In genomic region chr1:161451683-161452245, GRCm38 (mm10) we compare ENCODE assay signal across 25 mouse cellular contexts. TPM values are rescaled to one million over a fixed set of nuclear protein-coding genes. Genes with fewer than 3 reads are reported as not detected.
DNase-seq lines count a peak whose midpoint lies in the region; ATAC-seq and TF ChIP-seq lines count a peak whose summit lies in the region.
"Had no signal": no experiment of that assay in that cellular context is flagged by ENCODE, and none has a peak within 500 bp of the region (broad histone marks: within the 10 kb centered on the region; RNA-seq: fewer than 3 reads in every experiment).

No protein-coding gene starts in this region.

- no peaks in the 10 kb centered on the region for H3K36me3 ChIP-seq in embryonic facial prominence, embryonic 14.5 days (ENCODE audit: control insufficient read depth, insufficient read depth, low read length)
- H3K36me3 ChIP-seq in embryonic facial prominence, embryonic 10.5 days (replicated peaks) = no peaks in the 10 kb centered on the region
- H3K36me3 ChIP-seq in lung, embryonic 15.5 days = no peaks in the 10 kb centered on the region
- no peaks in the 10 kb centered on the region for H3K36me3 ChIP-seq in lung, postnatal 0 days (ENCODE audit: insufficient read depth, low read length)
- H3K36me3 ChIP-seq: embryonic facial prominence, embryonic 15.5 days; forebrain, embryonic 15.5 days; heart, embryonic 15.5 days; limb, embryonic 15.5 days; midbrain, embryonic 12.5 days had no signal

- H3K4me1 ChIP-seq in embryonic facial prominence, embryonic 14.5 days (ENCODE audit: control insufficient read depth, insufficient read depth, low read length) = no peaks in the 10 kb centered on the region
- H3K4me1 ChIP-seq in embryonic facial prominence, embryonic 10.5 days = no peaks in the 10 kb centered on the region
- peaks cover 8% of the 10 kb centered on the region for H3K4me1 ChIP-seq in lung, embryonic 15.5 days
- H3K4me1 ChIP-seq in lung, postnatal 0 days (ENCODE audit: insufficient read depth, low read depth, low read length) = no peaks in the 10 kb centered on the region; the same call in 1 of the 2 replicates
- H3K4me1 ChIP-seq: embryonic facial prominence, embryonic 15.5 days; forebrain, embryonic 15.5 days; heart, embryonic 15.5 days; limb, embryonic 15.5 days; midbrain, embryonic 12.5 days had no signal

- H3K27ac ChIP-seq in embryonic facial prominence, embryonic 14.5 days (replicated peaks; ENCODE audit: low read depth, low read length) = no peak overlapping the region
- no peak overlapping the region for H3K27ac ChIP-seq in embryonic facial prominence, embryonic 10.5 days (replicated peaks)
- H3K27ac ChIP-seq in lung, embryonic 15.5 days = peak overlapping the region; percentile 65
- H3K27ac ChIP-seq in lung, postnatal 0 days (ENCODE audit: low read length) = no peak overlapping the region
- H3K27ac ChIP-seq: embryonic facial prominence, embryonic 15.5 days; forebrain, embryonic 15.5 days; heart, embryonic 15.5 days; hindbrain, embryonic 14.5 days; limb, embryonic 15.5 days; liver, embryonic 14.5 days; midbrain, embryonic 12.5 days had no signal

- ATAC-seq in embryonic facial prominence, embryonic 14.5 days (ENCODE audit: low read depth) = no peak
- peak; percentile 82 for ATAC-seq in lung, embryonic 15.5 days (ENCODE audit: borderline replicate concordance, extremely low read depth, low FRiP score, low TSS enrichment)
- peak; percentile 90 for ATAC-seq in lung, postnatal 0 days
- ATAC-seq: forebrain, embryonic 15.5 days; inflammation-experienced regulatory T-cells, adult 6 months had no signal

- TF ChIP-seq CTCF in lung, postnatal 0 days (IDR thresholded peaks at IDR 0.05) = no peak

- H3K4me3 ChIP-seq in embryonic facial prominence, embryonic 14.5 days (ENCODE audit: low read depth, low read length) = no peak overlapping the region
- no peak overlapping the region for H3K4me3 ChIP-seq in embryonic facial prominence, embryonic 10.5 days
- no peak overlapping the region for H3K4me3 ChIP-seq in lung, embryonic 15.5 days
- H3K4me3 ChIP-seq in lung, postnatal 0 days (ENCODE audit: low read depth, low read length) = no peak overlapping the region
- H3K4me3 ChIP-seq: embryonic facial prominence, embryonic 15.5 days; forebrain, embryonic 15.5 days; heart, embryonic 15.5 days; limb, embryonic 15.5 days; midbrain, embryonic 12.5 days had no signal

- H3K4me2 ChIP-seq in embryonic facial prominence, embryonic 14.5 days (ENCODE audit: low read depth, low read length) = no peak overlapping the region
- no peak overlapping the region for H3K4me2 ChIP-seq in lung, embryonic 15.5 days
- H3K4me2 ChIP-seq in lung, postnatal 0 days (replicated peaks; ENCODE audit: low read depth, low read length) = no peak overlapping the region
- H3K4me2 ChIP-seq: embryonic facial prominence, embryonic 15.5 days; forebrain, embryonic 15.5 days; heart, embryonic 15.5 days; hindbrain, embryonic 14.5 days; limb, embryonic 15.5 days; midbrain, embryonic 12.5 days had no signal

- peak; percentile 35 for DNase-seq in embryonic facial prominence, embryonic 14.5 days (ENCODE audit: low spot score)
- DNase-seq in embryonic facial prominence, embryonic 10.5 days (ENCODE audit: low spot score) = no peak
- DNase-seq in lung, postnatal 4 days = no peak
- DNase-seq in lung, postnatal 0 days (ENCODE audit: low spot score) = peak; percentile 79
- DNase-seq in T-cell, adult 2 months (ENCODE audit: low spot score) = no peak
- DNase-seq in ovary, adult 18-20 months (ENCODE audit: low spot score) = no peak
- DNase-seq: adrenal gland, postnatal 10 days; cerebellum, adult 2 months; cerebellum, postnatal 25 days; gastrocnemius, postnatal 14 days; heart, postnatal 4 days; kidney, adult 18-20 months; kidney, postnatal 14 days; left cerebral cortex, postnatal 4 days; right cerebral cortex, postnatal 14 days; thymus, postnatal 25 days had no signal

- H3K9me3 ChIP-seq in embryonic facial prominence, embryonic 14.5 days (ENCODE audit: control insufficient read depth, low read length) = no peaks in the 10 kb centered on the region
- H3K9me3 ChIP-seq in embryonic facial prominence, embryonic 10.5 days = no peaks in the 10 kb centered on the region
- H3K9me3 ChIP-seq in lung, embryonic 15.5 days = no peaks in the 10 kb centered on the region
- H3K9me3 ChIP-seq in lung, postnatal 0 days (ENCODE audit: low read length) = no peaks in the 10 kb centered on the region
- H3K9me3 ChIP-seq: embryonic facial prominence, embryonic 15.5 days; forebrain, embryonic 15.5 days; heart, embryonic 15.5 days; limb, embryonic 15.5 days; midbrain, embryonic 12.5 days had no signal

- no peak overlapping the region for H3K9ac ChIP-seq in embryonic facial prominence, embryonic 14.5 days (ENCODE audit: low read depth, low read length)
- H3K9ac ChIP-seq in lung, embryonic 15.5 days = no peak overlapping the region
- no peak overlapping the region for H3K9ac ChIP-seq in lung, postnatal 0 days (replicated peaks; ENCODE audit: low read depth)
- H3K9ac ChIP-seq: embryonic facial prominence, embryonic 15.5 days; forebrain, embryonic 15.5 days; heart, embryonic 15.5 days; hindbrain, embryonic 14.5 days; limb, embryonic 15.5 days; liver, embryonic 14.5 days; midbrain, embryonic 12.5 days had no signal

- no peaks in the 10 kb centered on the region for H3K27me3 ChIP-seq in embryonic facial prominence, embryonic 14.5 days (replicated peaks; ENCODE audit: control insufficient read depth, insufficient read depth, low read length)
- no peaks in the 10 kb centered on the region for H3K27me3 ChIP-seq in embryonic facial prominence, embryonic 10.5 days (replicated peaks; ENCODE audit: low read depth, poor library complexity, severe bottlenecking)
- H3K27me3 ChIP-seq in lung, embryonic 15.5 days = no peaks in the 10 kb centered on the region
- H3K27me3 ChIP-seq in lung, postnatal 0 days (replicated peaks; ENCODE audit: insufficient read depth, low read length) = no peaks in the 10 kb centered on the region
- H3K27me3 ChIP-seq: embryonic facial prominence, embryonic 15.5 days; forebrain, embryonic 15.5 days; heart, embryonic 15.5 days; limb, embryonic 15.5 days; midbrain, embryonic 12.5 days had no signal

- TF ChIP-seq EP300 in lung, postnatal 0 days (IDR thresholded peaks at IDR 0.05) = peak; percentile 91

- WGBS in embryonic facial prominence, embryonic 14.5 days = 38% methylated on average over 3 of the region's 3 CpGs
- WGBS in embryonic facial prominence, embryonic 10.5 days = 50% methylated on average over 3 of the region's 3 CpGs
- WGBS in lung, embryonic 15.5 days = 19% methylated on average over 3 of the region's 3 CpGs
- WGBS in lung, postnatal 0 days = 19% methylated on average over 3 of the region's 3 CpGs

RNA-seq across cellular contexts. Expression of gene Tnfsf18, which starts 42.7 kb away (rescaled TPM):
- 0.18 and 0.29 TPM in 2 replicates for polyA plus RNA-seq in embryonic facial prominence, embryonic 14.5 days (2014; fragmentation: Nextera tagmentation; extraction: Ambion mirVana)
- polyA plus RNA-seq in embryonic facial prominence, embryonic 10.5 days (2016; fragmentation: Nextera tagmentation; extraction: Ambion mirVana) = not detected in 2 replicates
- polyA plus RNA-seq in lung, embryonic 15.5 days (2015; fragmentation: Nextera tagmentation; extraction: Ambion mirVana) = 0.09 TPM in 1 of 2 replicates, not detected in the other
- polyA plus RNA-seq in lung, postnatal 0 days (2015; fragmentation: Nextera tagmentation; extraction: Ambion mirVana) = 0.11 TPM in 1 of 2 replicates, not detected in the other
- polyA plus RNA-seq: cerebellum, adult 2 months; forebrain, embryonic 15.5 days; inflammation-experienced regulatory T-cells, adult 6 months; liver, embryonic 14.5 days had no signal

RNA-seq across cellular contexts. Expression of gene Tnfsf4, which starts 56.6 kb away (rescaled TPM):
- polyA plus RNA-seq in embryonic facial prominence, embryonic 14.5 days (2014; fragmentation: Nextera tagmentation; extraction: Ambion mirVana) = 0.08 and 0.33 TPM in 2 replicates
- not detected in 2 replicates for polyA plus RNA-seq in embryonic facial prominence, embryonic 10.5 days (2016; fragmentation: Nextera tagmentation; extraction: Ambion mirVana)
- polyA plus RNA-seq in lung, embryonic 15.5 days (2015; fragmentation: Nextera tagmentation; extraction: Ambion mirVana) = not detected in 2 replicates
- not detected in 2 replicates for polyA plus RNA-seq in lung, postnatal 0 days (2015; fragmentation: Nextera tagmentation; extraction: Ambion mirVana)
- polyA plus RNA-seq: cerebellum, adult 2 months; forebrain, embryonic 15.5 days; liver, embryonic 14.5 days had no signal

Comparison
In these comparisons a context has a peak if more than half of its experiments do, and no peak if none do; other contexts are left out.
1. DNase-seq: peak in embryonic facial prominence, embryonic 14.5 days (single experiment) and lung, postnatal 0 days (single experiment); none in embryonic facial prominence, embryonic 10.5 days (single experiment), lung, postnatal 4 days (0 of 2), T-cell, adult 2 months (single experiment) and ovary, adult 18-20 months (single experiment).